Mouse (Mus musculus): ENCODE results near the gene Syngap1. TPM values are rescaled to one million over a fixed set of nuclear protein-coding genes. Genes with fewer than 3 reads are reported as not detected.

The Syngap1 gene
- polyA plus RNA-seq, 1 experiment, result 24.1 TPM

DNA sequence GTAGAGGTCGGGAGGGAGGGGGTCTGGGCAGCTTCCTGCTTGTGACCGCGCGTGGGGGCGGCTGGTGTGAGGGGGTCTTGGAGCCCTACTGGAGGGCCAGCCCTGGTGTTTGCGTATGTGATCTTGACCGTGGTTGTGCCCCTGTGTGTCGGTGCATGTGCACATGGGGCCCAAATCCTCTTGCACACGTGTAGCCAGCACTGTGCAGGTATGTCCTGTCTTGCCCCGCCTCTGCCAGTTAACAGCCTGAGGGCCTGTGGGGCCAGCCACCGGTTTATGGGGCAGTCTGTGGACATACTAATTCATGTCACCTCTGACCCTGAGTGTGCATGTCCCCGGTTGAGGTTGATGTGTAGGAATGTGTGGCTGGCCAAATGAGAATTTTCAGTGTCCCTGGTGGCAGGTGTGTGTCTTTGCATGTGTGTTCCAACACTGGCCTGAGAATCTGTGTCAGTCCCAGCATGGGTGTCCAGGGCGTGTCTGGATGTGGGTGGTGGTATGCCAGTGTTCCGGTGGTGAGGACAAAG, 8.1 kb downstream of the Syngap1 start:
- H3K4me1 ChIP-seq (ENCODE audit: control insufficient read depth, insufficient read depth, low read length), result peaks cover 1% of the 10 kb centered on the region; the same call in 1 of the 2 replicates
- TF ChIP-seq POLR2A (IDR thresholded peaks at IDR 0.05; ENCODE audit: borderline replicate concordance, control insufficient read depth, low read depth, low read length) (no peak), CTCF (IDR thresholded peaks at IDR 0.05; ENCODE audit: control insufficient read depth, insufficient read depth, low read length) (no peak)
- WGBS, result 22% methylated on average over 14 of the region's 14 CpGs
- no peak overlapping the region for H3K4me3 ChIP-seq (replicated peaks; ENCODE audit: control insufficient read depth, low read depth, low read length)
- H3K27ac ChIP-seq (ENCODE audit: control insufficient read depth, insufficient read depth, low read depth, low read length, poor library complexity), result no peak overlapping the region

- no peak for TF ChIP-seq POLR2A (IDR thresholded peaks at IDR 0.05; ENCODE audit: borderline replicate concordance, control insufficient read depth, low read depth, low read length)
- no peak for TF ChIP-seq CTCF (IDR thresholded peaks at IDR 0.05; ENCODE audit: control insufficient read depth, insufficient read depth, low read length)
- Histone ChIP-seq H3K4me1 (ENCODE audit: control insufficient read depth, insufficient read depth, low read length) (peaks cover 1% of the 10 kb centered on the region; the same call in 1 of the 2 replicates), H3K4me3 (replicated peaks; ENCODE audit: control insufficient read depth, low read depth, low read length) (no peak overlapping the region), H3K27ac (ENCODE audit: control insufficient read depth, insufficient read depth, low read depth, low read length, poor library complexity) (no peak overlapping the region)
- WGBS, result 71% methylated on average over 5 of the region's 5 CpGs
These were observed 8.8 kb downstream of the Syngap1 start for GRCm38 (mm10) chr17:26949866-26950265.

GRCm38 (mm10) chr17:26950560-26951288, 9.7 kb downstream of the Syngap1 start:
- H3K4me1 ChIP-seq (ENCODE audit: control insufficient read depth, insufficient read depth, low read length), result peaks cover 1% of the 10 kb centered on the region; the same call in 1 of the 2 replicates
- TF ChIP-seq POLR2A (IDR thresholded peaks at IDR 0.05; ENCODE audit: borderline replicate concordance, control insufficient read depth, low read depth, low read length), result no peak
- no peak for TF ChIP-seq CTCF (IDR thresholded peaks at IDR 0.05; ENCODE audit: control insufficient read depth, insufficient read depth, low read length)
- no peak overlapping the region for H3K4me3 ChIP-seq (replicated peaks; ENCODE audit: control insufficient read depth, low read depth, low read length)
- WGBS, result 55% methylated on average over 7 of the region's 7 CpGs
- H3K27ac ChIP-seq (ENCODE audit: control insufficient read depth, insufficient read depth, low read depth, low read length, poor library complexity), result no peak overlapping the region

GRCm38 (mm10) chr17:26951406-26951805, 10.4 kb downstream of the Syngap1 start:
- TF ChIP-seq POLR2A (IDR thresholded peaks at IDR 0.05; ENCODE audit: borderline replicate concordance, control insufficient read depth, low read depth, low read length) (no peak), CTCF (IDR thresholded peaks at IDR 0.05; ENCODE audit: control insufficient read depth, insufficient read depth, low read length) (no peak)
- Histone ChIP-seq H3K4me3 (replicated peaks; ENCODE audit: control insufficient read depth, low read depth, low read length) (no peak overlapping the region), H3K4me1 (ENCODE audit: control insufficient read depth, insufficient read depth, low read length) (peaks cover 1% of the 10 kb centered on the region; the same call in 1 of the 2 replicates), H3K27ac (ENCODE audit: control insufficient read depth, insufficient read depth, low read depth, low read length, poor library complexity) (no peak overlapping the region)
- 6% methylated on average over 11 of the region's 11 CpGs for WGBS

GRCm38 (mm10) chr17:26951952-26952877, 11.2 kb downstream of the Syngap1 start:
- H3K4me1 ChIP-seq (ENCODE audit: control insufficient read depth, insufficient read depth, low read length), result peaks cover 1% of the 10 kb centered on the region; the same call in 1 of the 2 replicates
- 27% methylated on average over 23 of the region's 23 CpGs for WGBS

DNA sequence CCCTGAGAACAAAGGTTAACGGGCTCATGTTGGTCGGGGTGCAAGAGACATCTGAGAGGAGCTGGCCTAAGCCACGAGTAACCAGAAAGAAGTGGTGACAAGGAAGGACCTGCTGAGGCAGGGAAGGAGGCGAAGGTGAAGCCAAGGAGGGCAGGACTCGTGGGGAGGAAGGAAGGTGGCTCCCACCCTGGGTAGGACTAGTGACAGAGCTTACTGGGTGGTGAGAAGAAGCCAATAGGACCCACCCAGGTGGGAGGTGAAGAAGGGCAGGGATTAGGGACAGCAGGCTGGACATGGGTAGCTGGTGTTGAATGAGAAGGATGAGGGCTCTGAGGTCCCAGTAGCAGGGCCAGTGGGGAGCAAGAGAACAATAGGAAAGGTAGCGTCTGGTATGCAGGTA, 12.1 kb downstream of the Syngap1 start:
- TF ChIP-seq POLR2A (IDR thresholded peaks at IDR 0.05; ENCODE audit: borderline replicate concordance, control insufficient read depth, low read depth, low read length), result no peak
- TF ChIP-seq CTCF (IDR thresholded peaks at IDR 0.05; ENCODE audit: control insufficient read depth, insufficient read depth, low read length), result no peak
- no peak overlapping the region for H3K4me3 ChIP-seq (replicated peaks; ENCODE audit: control insufficient read depth, low read depth, low read length)
- H3K4me1 ChIP-seq (ENCODE audit: control insufficient read depth, insufficient read depth, low read length), result peaks cover 1% of the 10 kb centered on the region; the same call in 1 of the 2 replicates
- WGBS, result 66% methylated on average over 6 of the region's 6 CpGs
- no peak overlapping the region for H3K27ac ChIP-seq (ENCODE audit: control insufficient read depth, insufficient read depth, low read depth, low read length, poor library complexity)

More at GRCm38 (mm10) chr17:26951952-26952877, 11.2 kb downstream of the Syngap1 start:
- no peak overlapping the region for H3K27ac ChIP-seq (ENCODE audit: control insufficient read depth, insufficient read depth, low read depth, low read length, poor library complexity)
- TF ChIP-seq CTCF (IDR thresholded peaks at IDR 0.05; ENCODE audit: control insufficient read depth, insufficient read depth, low read length) (no peak), POLR2A (IDR thresholded peaks at IDR 0.05; ENCODE audit: borderline replicate concordance, control insufficient read depth, low read depth, low read length) (no peak)
- H3K4me3 ChIP-seq (replicated peaks; ENCODE audit: control insufficient read depth, low read depth, low read length), result peak overlapping the region; percentile 13

DNA sequence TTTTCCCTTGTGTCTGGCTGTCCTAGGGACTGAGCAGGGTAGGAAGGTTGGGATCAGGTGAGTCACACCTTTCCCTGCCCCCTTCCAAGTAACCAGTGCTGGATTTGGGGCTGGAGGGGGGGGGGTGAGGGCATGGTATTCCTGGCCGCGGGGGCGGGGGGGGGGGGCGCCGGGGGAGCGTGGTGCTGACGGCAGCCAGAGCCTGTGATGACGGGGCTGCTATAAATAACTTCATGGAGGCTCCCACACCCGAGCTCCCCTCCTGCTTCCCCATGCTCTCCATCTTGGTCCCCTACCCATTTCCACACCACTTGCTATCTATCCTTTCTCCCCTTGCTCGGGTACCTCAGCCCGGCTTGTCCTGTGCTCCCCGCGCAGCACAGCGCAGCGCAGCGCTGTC, 12.7 kb downstream of the Syngap1 start:
- Histone ChIP-seq H3K4me3 (replicated peaks; ENCODE audit: control insufficient read depth, low read depth, low read length) (no peak overlapping the region), H3K27ac (ENCODE audit: control insufficient read depth, insufficient read depth, low read depth, low read length, poor library complexity) (no peak overlapping the region), H3K4me1 (ENCODE audit: control insufficient read depth, insufficient read depth, low read length) (peaks cover 1% of the 10 kb centered on the region; the same call in 1 of the 2 replicates)
- whole genome bisulfite sequencing, result 60% methylated on average over 16 of the region's 16 CpGs
- TF ChIP-seq POLR2A (IDR thresholded peaks at IDR 0.05; ENCODE audit: borderline replicate concordance, control insufficient read depth, low read depth, low read length), result no peak
- TF ChIP-seq CTCF (IDR thresholded peaks at IDR 0.05; ENCODE audit: control insufficient read depth, insufficient read depth, low read length), result no peak
